Mouse (Mus musculus): ENCODE measurements around the gene Ltbp4. TPM values are rescaled to one million over a fixed set of nuclear protein-coding genes. Genes with fewer than 3 reads are reported as not detected.

Ltbp4 gene
- total RNA-seq, 1 experiment from 2014 or later, result 62.9 TPM

DNA sequence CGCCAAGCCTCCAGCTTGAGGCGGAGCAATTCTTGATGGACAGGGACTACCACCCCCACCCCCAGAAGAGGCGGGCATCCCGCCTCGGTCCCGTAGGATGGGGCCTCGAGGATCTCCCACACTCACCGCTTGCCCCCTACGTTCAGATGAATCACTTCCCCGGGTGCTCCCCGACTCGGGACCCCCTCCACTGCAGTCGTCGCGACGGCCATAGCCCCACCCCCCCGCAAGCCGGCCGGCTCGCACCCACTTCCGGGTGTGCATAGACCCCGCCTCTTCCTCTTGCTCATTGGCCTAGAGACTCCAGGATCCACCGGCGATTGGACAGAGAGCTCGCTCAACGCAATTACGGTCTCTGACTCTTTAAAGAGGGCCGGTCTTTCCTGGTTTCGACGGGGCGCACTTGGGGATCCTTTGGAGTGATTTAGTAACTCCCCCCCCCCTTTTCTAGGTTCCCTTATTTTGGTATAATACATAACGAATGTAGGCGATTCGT is 18.3 kb upstream of the Ltbp4 start, which contains the start of gene Shkbp1:
TSS of gene Shkbp1 (minus strand) at position 275 of the 496 bp plus-strand sequence.
- DNase-seq, result peak; percentile 86

DNA sequence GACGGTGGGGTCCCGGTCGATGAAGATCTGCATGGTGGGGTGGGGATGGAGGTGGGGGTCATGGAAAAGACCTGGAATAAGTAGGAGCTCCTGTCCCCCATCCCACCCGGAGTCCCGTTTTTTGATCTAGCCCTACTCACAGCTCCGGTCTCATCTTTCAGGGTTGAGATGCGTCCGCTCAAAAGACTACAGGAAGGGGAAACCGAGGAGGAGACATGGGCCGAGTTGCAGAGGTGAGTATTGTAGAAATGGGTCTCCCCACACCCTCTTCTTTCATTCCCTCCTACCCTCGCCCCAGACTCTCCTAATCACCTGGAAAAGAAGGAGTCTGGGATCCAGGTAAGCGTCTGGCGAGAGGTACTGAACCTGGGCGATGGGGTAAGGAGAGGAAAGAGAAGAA is 17.8 kb upstream of the Ltbp4 start:
- DNase-seq, result no peak

DNA sequence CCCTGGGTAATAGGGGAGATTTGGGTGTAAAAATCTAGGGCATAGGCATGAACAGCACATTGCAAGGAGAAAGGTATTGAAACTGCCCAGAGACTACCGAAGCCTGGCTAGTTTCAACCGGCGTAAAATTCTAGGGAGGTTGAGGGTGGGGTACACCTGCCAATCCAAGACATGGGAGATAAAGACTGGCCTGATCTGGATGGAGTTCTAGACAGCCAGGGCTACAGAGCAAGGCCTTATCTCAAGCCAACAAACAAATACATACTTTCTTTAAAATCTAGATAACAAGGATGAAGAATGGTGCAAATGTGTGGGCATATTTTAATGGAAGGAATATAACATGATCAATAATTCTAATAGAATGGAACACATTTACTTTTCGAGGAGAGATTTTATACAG is 17.3 kb upstream of the Ltbp4 start:
- no peak for DNase-seq

DNA sequence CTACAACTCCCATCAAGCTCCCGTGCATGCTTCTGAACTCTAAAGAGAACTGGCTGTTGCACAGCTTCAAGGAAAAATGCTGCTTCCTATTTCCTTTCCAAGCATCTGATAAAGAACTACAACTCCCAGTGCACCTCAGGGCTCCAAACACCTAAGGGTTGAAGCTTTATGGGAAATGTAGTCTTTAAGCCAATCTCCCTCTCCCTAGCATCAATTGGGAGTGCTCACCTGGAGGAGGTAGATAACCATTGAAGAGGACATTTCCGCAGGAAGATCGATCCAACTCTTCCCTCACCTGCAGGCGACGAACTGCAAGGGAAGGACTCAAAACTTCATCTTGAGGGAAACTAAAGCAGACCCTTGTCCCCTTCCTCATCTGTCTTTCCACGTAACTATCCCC is 16.7 kb upstream of the Ltbp4 start:
- DNase-seq, result no peak

DNA sequence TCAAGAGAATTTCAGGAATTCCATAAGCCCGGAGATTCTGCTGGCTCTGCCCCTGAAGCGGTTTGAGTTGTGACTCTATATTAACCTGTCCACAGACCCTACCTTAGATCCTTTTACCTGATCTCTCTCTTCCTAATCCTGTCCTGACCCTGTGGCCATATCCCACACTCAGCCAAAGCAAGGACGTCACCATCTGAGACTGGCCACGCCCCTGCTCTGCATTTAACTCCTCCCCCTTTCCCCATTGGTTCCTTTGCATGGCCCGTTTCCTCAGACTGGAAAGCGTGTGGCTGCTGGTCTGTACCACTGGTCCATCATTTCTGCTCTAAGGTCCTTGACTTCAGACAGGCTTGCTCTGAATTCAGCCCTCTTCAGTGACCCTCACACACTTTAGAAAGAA is 8.0 kb upstream of the Ltbp4 start:
- no peak for DNase-seq

DNA sequence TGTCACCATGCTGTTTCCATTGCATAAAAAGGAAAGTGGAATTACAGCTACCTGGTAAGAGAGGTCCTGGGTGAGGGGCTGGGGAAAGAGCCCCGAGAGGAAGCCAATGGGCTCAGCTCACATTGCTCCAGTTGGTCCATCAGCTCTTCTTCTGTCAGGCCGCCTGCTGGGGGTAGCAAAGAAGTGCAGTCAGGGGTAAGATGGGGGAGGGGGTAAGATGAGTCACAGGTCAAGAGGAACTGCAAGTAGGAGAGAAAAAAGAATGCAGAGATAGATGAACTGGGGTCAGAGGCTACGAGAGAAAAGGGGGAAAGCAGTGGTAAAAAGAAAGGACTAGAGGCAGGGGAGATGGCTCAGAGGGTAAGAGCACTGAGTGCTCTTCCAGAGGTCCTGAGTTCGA is 5.1 kb upstream of the Ltbp4 start:
- DNase-seq, result no peak

DNA sequence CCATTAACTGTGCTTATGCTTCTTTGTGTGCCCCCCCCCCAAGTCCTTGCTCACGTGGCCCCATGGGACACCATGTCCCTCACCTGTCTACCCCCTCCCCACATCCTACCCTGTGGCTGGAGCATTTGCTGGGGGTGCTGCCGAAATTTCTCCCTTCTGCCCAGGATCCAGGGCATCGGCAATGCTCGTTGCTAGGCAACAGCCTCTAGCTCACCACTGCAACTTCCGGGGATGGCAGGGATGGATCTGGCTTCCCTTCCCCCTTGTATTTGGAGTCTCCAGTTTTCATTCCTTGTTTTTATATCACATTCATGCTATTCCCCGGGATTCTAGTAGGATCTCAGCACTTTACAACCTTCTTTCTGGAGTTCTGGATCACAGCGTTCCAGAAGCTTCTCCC is 2.0 kb upstream of the Ltbp4 start:
- DNase-seq, result no peak

DNA sequence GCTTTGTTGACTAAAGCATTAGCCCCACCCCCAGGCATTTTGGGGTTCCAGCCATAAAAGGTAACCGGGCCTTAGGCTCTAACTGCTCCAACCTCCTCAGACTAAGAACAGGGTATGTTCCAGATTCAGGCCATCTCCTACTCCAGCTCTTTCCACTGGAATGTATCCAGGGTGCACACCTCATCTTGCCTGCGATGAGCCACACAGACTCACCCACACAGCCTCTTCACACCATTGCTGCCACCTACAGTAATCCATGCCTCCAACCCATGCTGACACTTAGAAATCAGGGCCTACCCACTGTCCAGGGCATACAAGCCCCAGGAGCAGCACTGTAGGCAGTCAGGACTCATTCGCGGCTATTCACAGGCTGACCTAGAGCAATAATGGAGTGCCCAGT is 1.6 kb upstream of the Ltbp4 start:
- DNase-seq, result no peak

DNA sequence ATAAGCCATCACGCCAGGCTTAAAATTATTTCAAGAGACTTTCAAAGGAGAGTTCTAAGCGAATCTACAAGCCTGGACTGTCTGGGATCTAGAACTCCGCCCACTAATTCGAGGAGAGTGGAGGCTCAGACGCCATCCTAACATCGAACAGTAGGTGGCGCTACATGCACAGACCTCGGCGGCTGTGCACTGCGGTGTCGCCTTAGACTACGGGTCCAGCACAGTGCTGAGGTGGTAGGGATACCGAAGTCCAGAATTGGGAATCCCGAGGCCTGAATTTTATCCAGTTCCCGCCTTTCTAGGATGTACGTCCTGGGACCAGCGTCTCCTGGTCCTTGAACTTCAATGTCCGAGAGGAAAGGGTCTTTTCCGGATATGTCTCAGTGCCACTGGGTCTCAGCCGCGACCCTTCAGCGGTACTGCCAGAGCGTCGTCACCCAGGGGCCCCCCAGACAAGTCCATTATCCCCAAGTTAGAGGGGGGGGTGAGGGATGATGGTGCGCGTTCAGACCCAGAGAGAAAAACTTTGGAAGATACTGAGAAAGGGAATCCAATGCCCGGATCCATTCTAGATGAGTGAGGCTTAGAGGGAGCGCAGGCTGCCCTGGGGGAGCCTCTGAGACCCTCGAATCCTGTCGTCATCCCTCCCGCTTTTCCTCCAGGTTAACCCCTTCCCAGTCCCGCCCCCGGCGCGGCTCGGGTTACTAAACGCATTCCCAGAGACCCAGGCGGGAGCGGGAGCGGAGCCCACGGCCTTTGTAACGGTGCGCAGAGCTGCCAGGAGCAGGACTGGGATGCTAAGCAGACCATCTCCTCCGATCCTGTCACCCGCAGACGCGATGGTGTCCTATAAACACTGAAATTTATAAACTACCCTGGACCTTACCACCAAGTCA is 1.3 kb downstream of the Ltbp4 start:
- DNase-seq, result peak; percentile 88

DNA sequence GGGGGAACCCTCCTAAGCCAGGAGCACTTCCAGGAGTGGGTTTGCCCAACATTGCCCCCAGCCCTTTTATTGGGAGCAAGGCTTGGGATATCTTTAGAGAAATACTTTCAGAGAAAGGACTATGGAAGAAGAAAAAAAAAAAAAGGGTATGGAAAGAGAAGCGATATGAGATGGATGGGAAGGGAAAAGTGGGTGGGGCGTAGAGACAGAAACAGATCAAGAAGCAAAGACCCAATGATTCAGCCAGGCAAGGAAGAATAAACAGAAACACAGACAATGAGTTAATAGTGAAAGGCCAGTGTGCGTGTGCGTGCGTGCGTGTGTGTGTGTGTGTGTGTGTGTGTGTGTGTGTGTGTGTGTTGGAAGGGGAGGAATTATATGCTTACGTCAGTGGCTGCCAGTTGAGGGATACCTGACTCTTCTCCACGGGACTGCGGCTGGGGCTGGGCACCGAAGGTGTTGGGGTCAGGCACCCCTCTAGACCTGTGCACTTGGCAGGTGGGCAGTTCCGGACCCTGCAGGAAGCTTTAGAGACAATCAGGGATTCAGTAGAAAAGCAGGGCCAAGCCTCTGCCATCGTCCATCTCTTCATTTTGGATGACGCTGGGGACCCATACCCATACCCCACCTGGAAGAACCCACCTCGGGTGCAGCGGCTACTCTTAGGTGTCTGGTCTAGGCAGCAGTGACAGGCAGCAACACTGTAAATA is 2.3 kb downstream of the Ltbp4 start:
- no peak for DNase-seq

DNA sequence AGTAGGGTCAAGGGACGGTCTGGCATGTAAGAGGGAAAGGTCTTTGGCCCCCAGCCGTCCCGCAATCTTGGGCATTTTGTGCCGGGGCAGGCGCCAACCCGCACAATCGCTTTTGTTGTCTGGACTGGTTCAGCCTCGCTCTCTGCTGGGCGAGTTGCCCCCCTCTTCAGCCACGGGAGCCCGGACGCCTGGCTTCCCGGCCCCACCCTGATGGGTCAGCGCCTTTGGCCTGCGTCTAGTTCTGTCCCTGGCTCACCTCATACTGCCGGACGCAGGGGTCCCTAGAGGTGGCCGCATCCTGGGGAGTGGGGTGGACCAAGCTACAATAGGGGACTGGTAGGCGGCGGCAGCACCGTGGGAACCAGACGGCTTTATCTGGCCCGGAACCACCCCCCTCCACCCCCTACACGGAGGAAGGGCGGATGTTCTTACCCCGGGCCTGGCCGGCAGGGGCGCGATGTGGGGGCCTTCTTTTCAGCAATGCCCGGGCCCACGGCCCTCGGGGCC is 3.0 kb downstream of the Ltbp4 start:
- no peak for DNase-seq

DNA sequence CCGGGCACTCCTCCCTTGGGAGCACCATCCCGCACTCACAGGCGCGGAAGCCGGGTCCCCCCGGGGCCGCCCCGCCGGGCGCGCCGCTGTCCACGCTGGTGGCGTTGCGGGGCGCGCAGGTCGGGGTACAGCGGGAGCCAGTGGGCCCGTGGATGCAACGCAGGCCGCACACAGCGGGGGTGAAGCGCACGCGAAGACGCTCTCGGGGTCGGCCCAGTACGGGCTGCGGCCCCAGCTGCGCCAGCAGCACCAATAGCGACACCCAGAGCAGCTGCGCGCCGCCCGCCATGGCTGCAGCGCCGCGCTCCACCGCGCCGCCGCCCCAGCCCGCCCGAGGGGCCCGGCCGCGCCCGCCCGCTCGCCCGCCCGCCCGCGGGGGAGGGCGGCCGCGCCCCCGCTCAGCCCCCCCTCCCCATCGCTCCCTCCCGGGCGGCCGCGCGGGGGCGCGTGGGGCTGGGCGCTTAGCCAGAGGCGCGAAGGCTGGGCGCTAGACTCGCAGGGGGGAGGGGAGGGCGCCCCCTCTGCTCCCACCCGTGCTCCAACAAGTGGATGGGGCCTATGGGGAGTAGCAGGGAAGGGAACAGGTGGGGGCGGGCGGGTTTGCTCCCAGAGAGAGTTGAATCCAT is 4.1 kb downstream of the Ltbp4 start:
- no peak for DNase-seq

DNA sequence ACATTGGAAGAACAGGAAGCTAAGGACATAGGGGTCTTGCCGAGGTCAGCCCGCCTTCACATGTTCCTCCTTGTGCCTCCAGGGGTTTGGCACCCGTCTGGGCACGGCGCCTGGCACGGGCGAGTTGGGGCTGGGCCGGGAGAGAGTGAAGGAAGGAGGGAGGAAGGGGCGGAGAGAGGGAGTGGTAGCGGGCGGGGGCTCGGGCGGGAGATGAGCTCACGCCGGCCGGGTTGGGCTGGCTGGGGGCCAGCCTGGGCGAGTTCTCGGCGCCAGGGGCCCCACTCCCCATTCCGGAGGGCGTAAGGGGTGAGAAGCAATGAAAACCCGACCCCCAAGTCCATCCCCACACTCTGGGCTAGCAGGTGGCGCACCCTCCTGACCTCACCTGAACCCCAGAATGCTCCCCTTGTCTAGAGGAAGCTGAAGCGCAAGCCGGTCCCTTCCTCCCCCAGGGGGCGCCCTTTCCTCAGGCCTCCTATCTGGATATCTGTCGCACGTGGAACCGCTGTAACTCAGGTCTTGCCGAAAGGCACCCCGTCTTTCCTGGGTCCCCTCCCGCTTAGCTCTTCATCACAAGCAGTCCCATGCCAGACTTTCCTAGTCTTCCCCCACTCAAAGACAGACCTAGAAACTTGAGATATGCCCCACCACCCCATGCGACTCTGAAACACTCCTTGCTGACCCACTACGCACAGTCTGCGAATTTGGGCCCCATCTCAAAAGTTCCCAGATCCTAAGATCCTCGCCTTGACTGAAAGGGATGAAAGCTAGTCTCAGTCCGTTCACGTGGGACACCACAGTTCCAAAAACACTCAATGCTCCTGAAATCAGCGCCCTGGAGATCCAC is 4.9 kb downstream of the Ltbp4 start:
- peak; percentile 90 for DNase-seq

DNA sequence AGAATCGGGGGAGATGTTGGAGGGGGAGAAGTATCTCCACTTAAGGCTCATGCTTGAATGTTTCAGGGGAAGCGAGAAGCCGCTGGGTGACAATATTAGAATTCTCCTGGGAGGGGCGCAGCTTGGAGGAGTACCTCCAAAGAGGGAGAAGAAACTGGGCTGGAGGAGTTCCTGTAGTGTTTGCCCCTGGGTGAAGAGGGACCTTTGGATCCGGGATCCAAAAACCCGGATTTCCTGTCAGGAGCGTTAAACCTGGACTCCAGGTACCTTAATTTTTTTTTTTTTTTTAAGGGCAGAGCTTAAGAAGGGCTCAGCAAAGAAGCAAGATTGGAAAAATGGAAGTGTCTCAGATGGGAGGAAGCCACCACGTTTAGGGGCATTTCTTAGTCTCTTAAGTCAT is 5.6 kb downstream of the Ltbp4 start:
- no peak for DNase-seq

DNA sequence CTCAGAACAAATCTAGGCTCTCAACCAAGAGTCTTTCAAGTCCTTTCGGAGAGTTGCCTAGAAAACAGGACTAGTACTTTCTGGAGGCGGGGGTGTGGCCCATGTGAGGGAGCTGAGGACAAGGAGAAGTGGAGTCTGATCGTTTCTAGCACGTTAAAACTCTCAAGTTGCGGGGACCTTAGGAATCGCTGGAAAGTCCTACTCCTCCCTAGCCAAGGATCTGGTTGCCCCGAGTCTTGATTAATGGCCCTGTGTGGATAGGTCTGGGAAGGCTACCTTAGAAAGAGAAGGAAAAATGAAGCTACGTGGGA is 6.0 kb downstream of the Ltbp4 start:
- no peak for DNase-seq

DNA sequence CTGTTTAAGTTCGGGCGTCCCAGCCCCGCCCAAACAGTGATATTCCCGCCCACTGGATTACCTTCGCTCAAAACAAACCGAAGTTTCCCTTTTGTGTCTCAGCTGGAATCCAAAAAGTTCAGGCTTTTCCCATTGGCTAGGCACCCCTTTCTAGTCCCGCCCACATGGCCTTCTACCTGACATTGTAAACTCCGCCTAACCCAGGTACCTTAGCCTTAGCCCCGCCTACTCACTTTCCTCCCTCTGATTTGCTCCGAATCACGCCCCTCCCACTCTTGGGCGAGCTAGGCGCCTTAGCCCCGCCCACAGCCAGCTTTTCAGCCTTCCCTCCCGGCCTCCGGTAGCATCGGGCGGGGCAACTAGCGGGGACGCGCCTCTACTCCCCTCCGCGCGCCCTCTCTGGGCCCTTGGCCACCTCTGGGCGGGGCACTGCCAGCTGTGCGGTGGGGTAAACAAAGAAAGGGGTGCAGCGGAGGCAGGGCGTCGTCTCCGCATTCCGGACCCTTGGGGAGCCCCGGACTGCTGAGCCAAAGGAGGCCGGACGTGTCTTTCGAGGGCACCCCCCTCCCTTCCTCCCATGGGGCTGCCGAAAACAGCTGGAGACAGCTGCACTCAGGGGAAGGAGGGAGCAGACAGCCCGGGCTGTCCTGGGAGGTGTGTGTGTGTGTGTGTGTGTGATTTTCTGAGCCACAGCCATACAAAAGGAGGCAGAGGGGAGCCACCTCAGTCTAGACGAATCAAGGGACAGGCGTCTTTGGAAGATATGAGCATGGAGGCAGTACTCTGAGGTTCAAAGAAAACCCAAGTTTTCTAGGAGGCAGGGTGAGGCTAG is 6.6 kb downstream of the Ltbp4 start:
- peak; percentile 89 for DNase-seq

DNA sequence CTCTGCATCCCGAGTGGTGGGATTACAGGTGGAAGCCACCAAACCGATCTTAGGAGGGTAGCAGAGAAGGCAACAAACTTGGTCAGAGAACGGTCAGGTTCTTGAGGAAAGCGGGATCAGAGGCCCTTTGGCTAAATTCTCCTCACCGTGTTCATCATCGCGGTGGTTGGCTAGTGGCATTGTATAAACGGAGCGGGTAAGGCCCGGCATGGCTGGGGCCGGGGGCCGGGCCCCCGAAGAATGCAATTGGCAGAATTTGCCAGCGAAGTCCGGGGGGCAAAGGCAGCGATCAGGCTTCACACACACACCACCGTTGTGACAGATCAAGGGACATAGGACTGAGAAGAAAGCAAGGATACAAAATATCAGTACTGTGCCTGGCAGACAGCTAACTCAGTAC is 7.5 kb downstream of the Ltbp4 start:
- DNase-seq, result no peak

DNA sequence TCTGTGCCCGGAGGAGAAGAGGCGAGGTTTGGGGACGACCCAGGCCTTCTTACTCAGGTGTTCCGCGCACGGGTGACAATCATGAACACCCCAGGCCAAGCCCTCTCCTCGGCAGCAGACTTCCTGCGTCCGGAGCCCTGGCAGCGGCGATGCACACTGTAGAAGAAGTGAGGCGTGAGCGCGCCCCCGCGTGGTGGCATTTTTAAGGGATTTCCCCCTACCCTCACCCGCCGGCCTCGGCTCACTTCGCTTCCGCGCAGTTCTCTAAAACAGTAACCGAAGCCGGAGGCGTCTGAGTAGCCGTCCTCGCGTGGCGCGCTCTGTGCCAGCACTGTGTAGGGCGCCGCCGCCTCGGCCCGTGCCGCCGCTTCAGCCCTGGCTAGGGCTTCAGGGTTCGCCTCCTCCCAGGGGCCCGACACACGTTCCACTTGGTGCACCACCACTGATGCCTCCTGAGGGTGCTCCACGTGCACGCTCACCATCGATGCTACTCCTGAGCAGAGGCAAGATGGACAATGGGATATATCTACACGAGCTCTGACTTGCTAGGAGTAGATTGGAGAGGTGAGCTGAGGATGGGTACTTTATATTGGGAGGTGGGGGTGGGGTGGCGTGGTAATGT is 8.1 kb downstream of the Ltbp4 start:
- DNase-seq, result peak; percentile 89

DNA sequence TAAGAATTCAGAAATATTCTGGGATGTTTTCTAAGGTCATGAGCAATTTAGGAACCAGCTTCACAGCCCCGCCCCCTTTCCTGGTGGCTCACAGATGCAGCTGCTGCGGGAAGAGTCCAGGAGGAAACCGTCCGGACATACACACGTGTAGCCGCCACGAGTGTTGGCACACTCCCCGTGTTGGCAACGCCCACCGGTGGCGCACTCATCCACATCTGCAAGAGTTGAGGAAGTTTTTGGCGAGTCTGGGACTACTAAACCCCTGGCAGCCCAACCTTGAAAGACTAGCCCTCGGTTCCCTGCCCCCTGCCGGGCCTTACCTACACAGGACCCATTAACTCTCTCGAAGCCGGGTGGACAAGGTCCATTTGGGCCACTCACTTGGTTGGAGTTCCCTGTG is 8.8 kb downstream of the Ltbp4 start:
- DNase-seq, result no peak

DNA sequence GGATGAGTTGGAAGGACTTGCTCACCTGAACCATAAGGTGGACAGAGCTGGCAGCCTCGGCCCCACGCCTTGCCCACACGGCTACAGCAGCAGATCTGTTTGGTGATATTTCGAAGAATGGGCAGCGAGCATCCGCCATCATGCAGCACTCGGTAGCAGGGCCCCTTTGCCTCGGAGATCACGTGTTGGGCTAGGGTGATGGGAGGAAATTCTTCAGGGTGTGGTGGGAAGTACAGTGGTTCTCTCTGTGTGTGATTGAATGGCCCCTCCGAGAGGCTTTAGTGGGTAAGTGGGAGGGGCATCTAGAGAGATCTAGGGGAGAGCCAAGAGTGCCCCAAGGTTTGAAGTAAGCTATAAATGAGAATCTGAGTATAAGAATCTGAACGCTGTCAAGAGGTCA is 9.3 kb downstream of the Ltbp4 start:
- DNase-seq, result no peak

DNA sequence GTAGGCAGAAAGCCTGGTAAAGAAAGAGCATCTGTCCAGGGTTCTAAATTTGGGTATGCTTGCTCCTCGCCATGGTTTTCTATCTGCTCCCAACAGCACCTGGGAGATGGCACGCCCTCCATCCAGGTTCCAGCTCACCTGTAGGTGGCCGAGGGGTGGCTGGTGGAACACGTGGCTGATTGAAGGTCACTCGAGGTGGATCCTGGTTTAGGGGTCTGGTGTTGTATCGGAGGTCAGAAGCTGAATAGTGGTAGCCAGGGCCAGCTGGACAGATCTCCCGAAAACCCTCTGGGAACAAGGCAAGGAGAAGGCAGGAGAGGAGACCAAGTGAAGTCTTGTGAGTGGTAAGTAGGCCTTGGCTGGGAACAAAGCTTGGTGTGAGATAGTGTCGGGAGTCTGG is 10.0 kb downstream of the Ltbp4 start:
- no peak for DNase-seq
